Mouse (Mus musculus): ENCODE measurements at regions not wholly inside any gene's neighbourhood (a gene's known extent, or its start where the extent isn't known, plus 50 kb on each side); places are given as distances from the start of the nearest gene placed in this dataset.
"Not testable (repeated sequence)": the region's sequence is repeated elsewhere in the genome, so short reads cannot be mapped to it uniquely, and the experiment has no call there.

DNA sequence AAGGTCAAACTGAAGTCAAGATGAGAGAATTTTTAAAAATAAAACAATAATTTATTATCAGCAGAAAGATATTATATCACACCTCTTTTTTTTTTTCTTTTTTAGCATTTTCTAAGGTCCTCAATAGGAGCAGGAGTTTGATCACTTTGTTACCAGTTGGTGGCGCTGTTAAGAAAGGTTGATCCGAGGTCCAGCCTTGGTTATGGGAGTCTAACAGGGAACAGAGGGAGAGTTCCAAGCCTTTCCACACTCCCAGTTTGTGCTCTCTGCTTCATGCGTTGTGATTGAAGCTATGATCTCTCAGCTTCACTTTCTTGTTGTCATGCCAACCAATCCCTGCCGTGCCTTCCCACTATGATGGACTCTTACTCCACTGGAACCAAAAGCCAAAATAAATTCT is 83.8 kb downstream of the Fam174a start:
- no peak for DNase-seq (ENCODE audit: inconsistent ontology term)

DNA sequence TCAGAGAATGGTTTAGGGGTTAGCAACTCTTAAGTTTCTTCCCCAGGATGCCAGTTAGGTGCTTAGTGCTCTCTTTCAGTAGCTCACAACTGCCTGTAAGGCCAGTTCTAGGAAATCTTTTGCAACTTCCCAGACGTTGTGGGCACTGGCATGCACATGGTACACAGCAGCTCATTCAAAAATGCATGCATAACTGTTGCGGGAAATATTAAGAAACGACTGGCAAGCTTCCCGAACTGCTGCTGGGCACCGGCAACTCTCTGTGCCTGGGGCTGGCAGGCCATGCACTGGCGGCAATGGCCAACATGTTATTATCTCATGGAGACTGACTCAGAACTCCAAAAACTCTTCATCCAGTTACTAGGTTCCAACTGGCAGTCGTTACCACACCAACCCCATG is 86.3 kb downstream of the Fam174a start:
- DNase-seq (ENCODE audit: inconsistent ontology term), result no peak

DNA sequence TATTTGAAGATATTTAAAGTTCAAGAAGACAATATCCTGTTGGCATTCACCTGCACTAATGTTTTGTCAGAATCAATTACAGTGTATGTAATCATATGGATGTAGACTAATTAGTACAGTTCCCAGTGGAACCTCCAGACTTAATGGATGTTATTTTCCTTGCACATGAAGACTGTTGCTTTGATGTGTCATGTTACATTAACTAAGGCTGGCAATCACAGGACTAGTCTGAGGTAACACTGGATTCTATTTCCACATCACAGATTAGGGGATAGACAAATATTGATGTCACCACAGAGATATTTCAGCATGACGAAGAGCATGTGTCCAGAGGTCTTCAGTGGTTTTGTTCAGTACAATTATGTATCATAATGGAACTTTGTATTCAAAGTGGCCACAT is 108.8 kb downstream of the Fam174a start:
- peak; percentile 71 for DNase-seq (ENCODE audit: inconsistent ontology term)

DNA sequence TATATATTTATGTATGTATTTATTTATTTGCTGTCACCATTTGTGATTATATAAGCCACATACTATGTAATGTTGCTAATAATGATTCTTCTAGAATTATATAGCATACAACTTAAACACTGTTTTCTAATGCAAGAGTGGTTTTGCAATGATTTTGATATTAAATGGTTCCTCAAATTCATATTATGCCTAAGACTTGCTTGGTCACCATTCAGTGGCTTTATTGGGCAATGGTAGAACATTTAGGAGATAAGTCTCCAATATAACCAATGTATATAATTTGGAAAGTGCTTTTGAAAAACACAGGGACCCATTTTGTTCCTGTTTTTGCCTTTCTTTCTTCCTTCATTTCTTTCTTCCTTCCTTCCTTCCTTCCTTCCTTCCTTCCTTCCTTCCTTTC is 112.0 kb downstream of the Fam174a start:
- DNase-seq (ENCODE audit: inconsistent ontology term), result no peak

- DNase-seq (ENCODE audit: inconsistent ontology term), result peak; percentile 21
These were observed 123.7 kb downstream of the Fam174a start for GRCm38 (mm10) chr1:95437155-95437554.

DNA sequence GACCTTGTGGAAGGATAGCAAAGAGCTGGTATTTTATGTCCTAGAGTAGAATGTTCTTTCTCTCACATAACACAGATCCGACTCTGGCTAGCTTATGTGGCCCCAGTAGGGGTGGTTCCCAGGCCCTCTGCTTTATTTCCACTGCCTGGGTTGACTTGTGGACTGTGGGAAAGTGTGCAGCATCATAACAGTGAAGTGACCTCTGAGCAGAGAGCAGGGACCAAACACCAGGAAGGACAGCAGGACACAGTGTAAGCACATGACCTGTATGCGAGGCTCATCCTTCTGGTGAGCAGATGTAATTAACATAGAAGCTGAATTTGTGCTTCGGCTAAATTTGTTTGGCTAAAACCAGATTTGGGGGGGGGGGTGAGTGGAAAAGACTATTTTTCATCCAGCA is 132.1 kb downstream of the Fam174a start:
- no peak for DNase-seq (ENCODE audit: inconsistent ontology term)

GRCm38 (mm10) chr1:95448962-95449558 is 135.6 kb downstream of the Fam174a start:
- no peak for DNase-seq (ENCODE audit: inconsistent ontology term)

- DNase-seq (ENCODE audit: inconsistent ontology term), result no peak
These were observed 137.5 kb downstream of the Fam174a start for GRCm38 (mm10) chr1:95450920-95451332.

DNA sequence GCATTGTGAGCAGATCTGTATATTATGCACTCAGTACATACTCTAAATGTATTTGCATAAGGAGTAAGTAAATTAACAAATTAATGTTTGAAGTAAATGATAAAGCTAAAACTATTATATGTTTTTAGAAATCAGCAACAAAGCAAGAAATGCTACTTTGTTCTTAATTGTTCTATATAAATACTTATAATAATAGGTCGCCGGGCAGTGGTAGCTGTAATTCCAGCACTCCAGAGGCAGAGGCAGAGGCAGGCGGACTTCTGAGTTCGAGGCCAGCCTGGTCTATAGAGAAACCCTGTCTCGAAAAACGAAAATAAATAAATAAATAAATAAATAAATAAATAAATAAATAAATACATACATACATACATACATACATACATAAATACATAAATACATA is 138.3 kb downstream of the Fam174a start:
- peak; percentile 68 for DNase-seq (ENCODE audit: inconsistent ontology term)

- DNase-seq (ENCODE audit: inconsistent ontology term), result no peak
These were observed 140.8 kb downstream of the Fam174a start for GRCm38 (mm10) chr1:95454246-95454645.

GRCm38 (mm10) chr1:95459355-95459754 is 145.9 kb downstream of the Fam174a start:
- no peak for DNase-seq (ENCODE audit: inconsistent ontology term)

GRCm38 (mm10) chr1:95468095-95468494 is 154.7 kb downstream of the Fam174a start:
- DNase-seq (ENCODE audit: inconsistent ontology term), result no peak

GRCm38 (mm10) chr1:95468772-95469171 is 155.3 kb downstream of the Fam174a start:
- DNase-seq (ENCODE audit: inconsistent ontology term), result no peak

DNA sequence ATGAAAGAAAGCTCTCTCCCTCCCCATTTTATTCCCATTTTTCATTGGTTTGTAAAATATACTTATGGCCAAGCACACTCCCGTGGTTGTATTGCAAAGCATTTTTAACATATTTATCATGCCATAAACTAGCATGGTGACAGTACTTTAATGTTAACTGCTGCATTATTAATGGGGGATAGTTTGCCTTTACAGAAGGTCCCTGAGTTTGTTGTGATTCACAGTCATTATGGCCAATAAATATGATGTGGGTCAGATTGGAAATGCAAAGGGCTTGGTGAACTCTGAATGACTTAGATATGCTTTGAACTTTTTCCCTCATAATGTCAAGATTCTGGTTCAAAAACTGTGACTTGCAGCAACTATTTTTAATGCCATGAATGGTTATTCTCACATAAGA is 157.1 kb downstream of the Fam174a start:
- no peak for DNase-seq (ENCODE audit: inconsistent ontology term)

DNA sequence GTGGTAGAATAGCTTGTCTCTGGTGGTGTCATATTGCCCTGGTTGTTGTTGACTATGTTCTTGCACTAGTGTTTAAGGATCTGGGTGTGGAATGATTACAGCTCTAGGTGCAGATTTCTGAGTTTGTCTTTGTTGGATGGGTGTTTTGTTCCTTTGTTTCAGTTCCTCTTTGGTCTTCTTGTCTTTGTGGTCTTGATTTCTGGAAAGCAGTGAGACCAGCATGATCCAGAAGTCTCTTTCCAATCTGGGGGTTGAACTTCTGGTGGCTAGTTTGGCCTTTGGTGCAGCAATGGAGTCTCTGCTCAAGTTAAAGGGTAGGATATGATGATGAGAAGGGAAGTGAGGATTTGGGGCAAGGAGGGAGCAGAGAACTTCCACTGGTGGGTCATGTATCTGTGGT is 174.4 kb downstream of the St8sia4 start:
- DNase-seq (ENCODE audit: inconsistent ontology term), result no peak

- not testable (repeated sequence) for DNase-seq (ENCODE audit: inconsistent ontology term)
These were observed 166.7 kb downstream of the St8sia4 start for GRCm38 (mm10) chr1:95500671-95501070.

- no peak for DNase-seq (ENCODE audit: inconsistent ontology term)
These were observed 158.7 kb downstream of the St8sia4 start for GRCm38 (mm10) chr1:95508718-95509117.

DNA sequence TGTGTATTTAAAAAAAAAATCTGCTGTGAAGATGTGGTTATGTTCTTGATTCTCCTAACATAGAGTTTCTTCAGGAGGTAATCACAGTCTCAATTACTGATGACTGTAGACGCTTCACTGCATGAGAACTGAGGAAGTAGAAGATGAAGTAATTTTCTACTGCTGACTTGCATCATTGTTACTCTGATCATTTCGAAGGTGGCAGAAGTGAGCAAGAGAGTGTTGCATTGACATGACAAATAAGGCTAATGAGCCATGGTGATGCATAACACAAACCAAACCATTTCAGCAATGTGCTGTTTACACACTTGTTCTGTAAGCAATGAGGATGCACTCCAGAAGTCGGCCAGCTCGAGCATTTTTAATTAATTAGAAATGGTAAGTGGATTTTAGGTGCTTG is 138.6 kb downstream of the St8sia4 start:
- peak; percentile 65 for DNase-seq (ENCODE audit: inconsistent ontology term)

GRCm38 (mm10) chr1:95531017-95531416 is 136.4 kb downstream of the St8sia4 start:
- no peak for DNase-seq (ENCODE audit: inconsistent ontology term)

Measured in Muller cell, postnatal 12 days (primary cell).